Mouse (Mus musculus) cerebellum, postnatal 4 days (tissue): ENCODE measurements around the gene Lgi1.

ENCODE experiments used
- DNase-seq, 2 experiments: peaks; one replicate each; pipeline ENCODE4 v3.0.0; 2022; ENCODE audit warnings: low spot score in 2 of 2, mixed read lengths in 1 of 2

Gene Lgi1

DNA sequence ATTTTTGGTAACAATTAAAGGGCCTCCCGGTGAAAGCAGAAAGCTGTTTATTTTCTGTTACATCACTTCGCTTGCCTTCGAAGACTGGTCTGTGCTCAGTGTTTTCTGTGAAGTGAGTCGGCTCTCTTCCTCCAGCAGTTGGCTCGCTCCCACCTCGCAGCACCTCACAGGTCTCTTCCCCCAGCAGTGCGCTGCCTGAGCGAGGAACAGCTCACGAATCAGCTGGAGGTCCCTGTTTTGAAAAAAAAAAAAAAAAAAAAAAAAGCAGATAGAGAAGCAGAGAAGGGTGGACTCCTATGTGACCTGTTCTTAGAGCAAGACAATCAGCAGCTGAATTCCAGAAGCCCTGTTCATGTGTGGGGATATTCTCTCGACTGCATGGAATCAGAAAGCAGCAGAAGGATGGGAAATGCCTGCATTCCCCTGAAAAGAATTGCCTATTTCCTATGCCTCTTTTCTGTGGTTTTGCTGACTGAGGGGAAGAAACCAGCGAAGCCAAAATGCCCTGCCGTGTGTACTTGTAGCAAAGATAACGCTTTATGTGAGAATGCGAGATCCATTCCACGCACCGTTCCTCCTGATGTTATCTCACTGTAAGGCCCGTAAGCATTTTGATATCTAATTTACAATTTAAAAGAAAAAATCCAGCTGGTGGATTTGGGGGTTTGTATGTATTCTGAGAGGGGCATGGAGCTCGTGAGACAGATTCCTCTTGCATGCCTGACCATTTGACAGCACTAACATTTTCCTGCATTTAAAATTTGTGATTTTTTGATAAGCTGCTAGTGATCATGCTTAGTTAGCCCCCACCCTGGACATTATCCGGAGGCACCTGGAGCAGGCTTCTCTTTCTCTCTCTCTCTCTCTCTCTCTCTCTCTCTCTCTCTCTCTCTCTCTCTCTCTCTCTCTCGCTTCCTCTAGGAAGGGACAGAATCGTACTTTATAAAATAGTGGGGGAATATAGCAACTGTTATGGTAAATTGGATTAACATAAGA lies at the start of gene Lgi1:
TSS of gene Lgi1 (plus strand) at position 32 of the 996 bp plus-strand sequence.
- peak in 1 of 2 experiments; percentile 23 for DNase-seq

DNA sequence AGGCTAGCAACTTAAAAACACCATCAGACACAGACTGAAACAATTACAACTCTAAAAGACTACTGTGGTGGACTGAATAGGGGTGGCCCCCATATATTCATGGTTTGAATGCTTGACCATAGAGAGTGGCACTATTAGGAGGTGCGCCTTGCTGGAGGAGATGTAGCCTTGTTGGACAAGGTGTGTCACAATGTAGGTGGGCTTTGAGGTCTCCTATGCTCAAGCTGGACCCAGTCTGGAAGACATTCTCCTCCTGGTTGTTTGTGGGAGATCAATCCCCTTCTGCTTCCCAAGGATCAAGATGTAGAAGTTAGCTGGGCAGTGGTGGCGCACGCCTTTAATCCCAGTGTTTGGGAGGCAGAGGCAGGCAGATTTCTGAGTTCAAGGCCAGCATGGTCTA lies 46.6 kb upstream of the Lgi1 start:
- DNase-seq, result no peak

DNA sequence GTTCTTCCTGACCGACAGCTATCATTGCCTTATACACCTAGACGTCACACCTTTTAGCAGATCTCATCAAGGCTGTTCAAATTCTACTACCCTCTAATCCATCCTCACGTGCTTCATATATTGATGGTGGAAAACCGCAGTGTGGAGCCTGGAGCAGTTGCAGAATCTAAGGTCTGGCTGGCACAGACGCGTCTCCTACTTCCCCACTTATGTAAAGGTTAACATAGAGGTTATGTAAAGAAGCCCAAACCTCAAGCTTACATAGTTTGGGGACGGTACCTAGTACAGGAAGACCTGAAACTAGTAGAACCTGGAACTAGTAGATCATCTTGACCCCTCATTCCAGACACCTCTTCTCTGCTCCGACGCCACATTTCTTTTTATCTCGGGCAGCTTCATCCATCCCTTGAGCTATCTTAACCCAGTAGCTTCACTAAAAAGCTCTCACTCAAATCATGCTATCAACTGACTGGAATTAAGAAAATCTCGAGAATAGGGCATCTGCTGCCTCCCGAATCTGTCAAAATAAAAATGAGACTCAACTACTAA lies 40.9 kb upstream of the Lgi1 start:
- DNase-seq, result no peak

DNA sequence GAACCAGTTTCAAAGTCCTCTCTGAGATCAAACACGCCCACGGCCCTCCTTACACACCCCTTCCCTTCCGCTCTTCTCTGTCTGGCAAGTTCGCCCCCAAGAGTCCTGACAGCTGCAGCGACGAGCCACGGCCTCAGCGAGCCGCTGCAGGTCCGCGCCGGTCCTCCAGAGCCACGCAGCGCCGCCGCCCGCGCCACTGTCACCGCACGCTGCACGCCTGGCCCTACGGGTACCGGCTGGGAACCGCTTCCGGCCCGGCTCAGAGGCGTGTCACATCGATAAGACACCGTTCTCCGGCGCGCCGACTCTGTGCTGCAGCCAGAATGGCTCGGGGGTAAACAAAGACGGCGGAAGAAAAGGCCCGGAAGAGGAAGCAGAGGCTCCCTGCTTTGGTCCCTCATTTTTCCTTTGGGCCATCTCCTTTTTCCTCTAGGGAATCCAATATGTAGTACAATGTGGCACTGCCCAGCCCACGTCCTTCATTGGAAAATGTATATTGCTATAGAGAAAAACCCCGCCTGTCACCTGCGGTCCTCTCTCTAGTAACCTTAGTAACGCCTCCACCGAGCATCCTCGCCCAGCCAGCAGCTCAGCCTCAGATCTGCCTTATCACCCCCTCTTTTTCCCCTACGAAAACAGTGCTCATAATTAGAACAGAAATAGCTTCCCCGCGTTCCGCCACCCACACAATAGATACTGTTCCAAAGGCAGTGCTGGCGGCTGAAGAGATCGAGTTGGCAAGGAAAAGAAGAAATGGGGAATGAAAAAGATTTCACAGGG lies 40.2 kb upstream of the Lgi1 start, which contains the start of gene Fra10ac1:
TSS of gene Fra10ac1 (minus strand) at position 252 of the 780 bp plus-strand sequence.
- DNase-seq, result peak; percentile 92 to 96

DNA sequence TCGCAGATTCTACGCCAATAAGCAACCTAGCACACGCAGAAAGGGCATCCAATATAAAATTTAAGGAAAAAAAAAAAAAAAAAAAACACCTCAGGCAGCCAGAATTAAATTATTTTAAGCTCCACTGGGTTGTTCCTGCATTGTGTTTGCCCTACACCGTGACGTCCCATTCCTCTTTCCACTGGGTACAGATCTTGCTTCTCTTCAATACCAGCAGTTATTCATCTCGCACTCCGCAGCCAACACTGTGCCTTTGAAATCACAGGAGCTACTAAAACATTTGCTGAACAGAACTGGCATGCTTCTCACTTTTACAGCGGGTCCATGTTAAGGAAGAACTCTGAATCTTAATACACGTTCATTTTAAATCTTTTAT lies 39.7 kb upstream of the Lgi1 start:
- DNase-seq, result peak in 1 of 2 experiments; percentile 20

DNA sequence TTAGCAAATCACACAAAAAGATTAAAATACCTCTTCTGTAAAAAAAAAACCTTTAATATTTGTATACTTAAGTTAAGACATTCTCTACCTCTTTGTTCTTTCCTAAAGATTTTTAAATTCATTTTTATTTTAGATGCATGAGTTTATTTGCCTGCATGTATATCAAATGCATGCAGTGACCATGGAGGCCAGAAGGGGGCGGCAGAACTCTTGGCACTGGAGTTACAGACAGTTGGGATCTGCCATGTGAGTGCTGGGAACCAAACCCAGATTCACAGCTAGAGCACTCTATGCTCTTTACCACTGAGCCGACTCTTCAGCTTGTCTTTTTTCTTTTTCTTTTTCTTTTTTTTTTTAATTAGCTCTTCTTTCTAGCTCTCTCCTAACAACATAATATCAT lies 35.6 kb upstream of the Lgi1 start:
- DNase-seq, result no peak

DNA sequence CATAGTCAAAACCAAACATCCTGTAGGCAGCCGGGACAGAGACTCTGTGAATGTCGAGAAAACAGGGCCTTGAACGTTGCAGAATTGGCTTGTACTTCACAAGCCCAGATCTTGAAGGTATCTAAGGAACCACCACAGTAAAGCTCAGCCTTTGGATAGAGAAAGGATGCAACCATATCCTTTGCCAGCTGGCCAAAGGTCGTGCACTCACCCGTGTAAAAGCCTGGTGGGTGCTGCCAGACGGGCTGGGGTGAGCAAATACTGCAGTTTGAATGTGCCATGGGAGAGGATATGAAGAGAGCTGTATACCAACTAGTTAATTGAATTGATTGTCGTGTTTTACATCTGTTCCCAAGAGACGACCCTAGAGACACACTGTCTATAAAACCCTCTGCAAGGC lies 32.2 kb upstream of the Lgi1 start:
- DNase-seq, result no peak

DNA sequence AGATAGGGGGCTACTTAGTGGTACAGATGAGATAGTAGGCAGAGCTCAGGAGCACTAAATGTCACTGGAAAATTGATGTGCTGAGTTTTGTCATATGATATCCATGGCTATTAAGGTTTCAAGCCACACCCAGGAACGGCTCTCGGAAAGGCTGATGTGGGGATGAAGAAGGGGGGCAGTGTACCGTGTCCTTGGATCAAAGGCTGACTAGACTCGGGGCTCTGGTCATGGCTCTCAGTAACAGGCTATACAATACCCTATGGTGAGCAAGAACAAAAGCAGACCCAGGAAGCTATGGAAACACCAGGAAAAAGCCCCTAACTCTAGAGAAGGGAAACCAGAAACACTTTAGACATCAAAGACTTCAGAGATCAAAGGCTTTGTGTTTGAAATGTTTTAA lies 31.8 kb upstream of the Lgi1 start:
- DNase-seq, result no peak

DNA sequence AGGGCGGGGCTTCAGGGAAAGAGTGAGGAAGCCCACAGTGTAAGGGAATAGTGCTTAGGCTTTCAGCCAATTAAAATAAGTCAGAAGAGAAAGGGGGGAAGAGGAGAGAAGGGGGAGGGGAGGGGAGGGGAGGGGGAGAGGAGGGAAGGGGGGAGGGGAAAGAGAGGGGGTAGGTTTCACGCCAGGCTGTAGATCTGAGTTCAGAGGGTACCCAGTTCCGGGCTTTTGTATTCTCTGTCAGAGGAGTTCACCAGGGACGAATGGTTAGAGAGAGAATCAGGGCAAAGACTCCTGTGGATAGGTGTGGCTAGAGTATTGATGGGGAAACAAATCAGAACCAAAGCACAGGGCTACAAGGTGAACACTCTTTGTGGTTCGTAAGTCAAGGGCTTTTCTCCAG lies 27.8 kb upstream of the Lgi1 start:
- no peak for DNase-seq

DNA sequence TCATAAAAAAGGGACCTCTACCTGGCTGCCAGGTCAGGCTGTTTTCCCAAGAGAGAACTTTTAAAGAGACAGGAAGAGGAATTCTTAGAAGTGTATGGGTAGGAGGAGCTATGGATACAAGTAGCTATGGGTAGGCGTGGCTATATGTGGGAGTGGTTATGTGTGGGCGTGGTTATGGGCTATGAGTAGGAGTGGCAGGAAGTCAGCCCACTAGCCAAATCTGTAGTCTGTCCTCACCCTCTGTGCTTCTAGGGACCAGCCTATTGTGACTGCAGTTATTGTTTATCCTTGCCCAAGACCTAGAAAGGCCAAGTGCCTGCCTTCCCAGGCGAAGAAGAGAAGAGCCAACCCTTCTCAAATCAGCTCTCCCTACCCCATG lies 26.5 kb upstream of the Lgi1 start:
- DNase-seq, result no peak

DNA sequence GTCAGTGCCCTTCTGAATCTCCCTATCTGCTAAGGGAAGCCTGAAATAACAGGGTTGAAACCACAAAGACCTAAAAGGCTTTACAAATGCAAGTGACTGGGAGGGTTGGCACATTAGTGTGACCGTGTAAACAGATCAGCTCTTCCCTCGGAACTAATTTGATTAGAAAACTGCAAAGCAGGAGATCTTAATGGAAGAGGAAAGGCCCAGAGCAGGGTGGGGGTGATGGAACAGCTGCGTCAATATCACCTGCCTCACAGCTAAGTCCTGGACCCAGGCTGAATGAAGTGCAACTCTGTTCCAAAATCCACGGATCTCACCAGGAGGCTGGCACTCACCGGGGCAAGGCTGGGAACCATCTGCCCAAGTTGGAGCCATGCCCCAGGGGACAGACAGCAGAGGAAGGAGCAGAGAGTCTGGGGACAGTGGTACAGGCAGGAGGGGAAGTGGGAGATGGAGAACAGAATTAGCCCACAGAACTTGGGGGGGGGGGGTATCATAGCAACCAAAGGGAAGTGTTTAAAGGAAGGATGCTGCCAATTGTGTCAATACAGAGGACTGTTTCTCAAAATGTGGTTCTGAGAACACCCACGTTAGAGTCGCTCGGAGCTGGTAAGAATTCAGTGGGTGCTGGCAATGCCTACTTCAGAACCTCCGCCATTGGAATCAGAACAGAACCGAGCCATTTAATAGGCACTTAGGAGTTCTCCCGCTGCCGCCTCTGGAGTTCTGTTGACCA lies 26.0 kb upstream of the Lgi1 start:
- DNase-seq, result peak; percentile 34 to 57

DNA sequence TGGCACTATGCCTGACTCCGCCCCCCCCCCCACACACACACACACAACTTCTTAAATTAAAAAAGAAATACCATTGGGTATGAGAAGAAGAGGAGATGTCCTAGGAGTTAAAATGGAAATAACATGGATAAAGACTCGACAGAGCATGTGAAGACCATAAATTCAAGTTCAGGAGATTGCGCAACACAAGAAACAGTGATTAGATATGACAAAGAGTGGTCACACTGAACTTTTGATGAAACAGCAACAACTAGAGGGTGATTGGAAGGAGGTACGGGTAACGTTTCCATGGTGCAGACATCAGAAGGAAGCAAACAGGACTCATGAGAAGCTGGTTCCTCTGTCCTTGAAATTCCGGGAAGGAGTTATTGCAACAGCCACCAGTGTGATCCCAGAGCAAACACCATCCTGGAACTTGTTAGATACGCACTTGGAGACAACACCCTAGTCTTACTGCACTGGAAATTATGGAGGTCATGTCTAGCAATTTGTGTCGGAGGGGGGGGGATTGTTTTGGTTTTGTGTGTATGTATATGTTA lies 22.0 kb upstream of the Lgi1 start:
- DNase-seq, result no peak

DNA sequence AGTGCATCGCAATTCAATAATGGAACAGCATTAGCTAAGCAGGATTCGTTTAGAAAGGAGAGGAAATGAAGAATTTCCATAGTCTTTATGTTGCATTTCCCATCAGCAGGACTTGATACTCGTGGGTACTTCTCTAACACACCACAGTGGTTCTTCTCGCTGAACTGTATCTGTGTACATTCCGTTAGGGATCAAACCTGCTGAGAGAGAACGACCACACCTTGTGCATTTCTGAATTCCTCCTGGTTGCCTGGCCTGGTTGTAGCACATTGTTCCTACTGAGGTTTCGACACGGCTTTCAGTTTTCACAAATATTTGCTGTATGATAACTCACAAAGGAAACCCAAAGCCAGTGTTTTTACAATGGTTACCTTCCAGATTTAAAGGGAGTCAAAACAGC lies 19.6 kb upstream of the Lgi1 start:
- DNase-seq, result no peak

DNA sequence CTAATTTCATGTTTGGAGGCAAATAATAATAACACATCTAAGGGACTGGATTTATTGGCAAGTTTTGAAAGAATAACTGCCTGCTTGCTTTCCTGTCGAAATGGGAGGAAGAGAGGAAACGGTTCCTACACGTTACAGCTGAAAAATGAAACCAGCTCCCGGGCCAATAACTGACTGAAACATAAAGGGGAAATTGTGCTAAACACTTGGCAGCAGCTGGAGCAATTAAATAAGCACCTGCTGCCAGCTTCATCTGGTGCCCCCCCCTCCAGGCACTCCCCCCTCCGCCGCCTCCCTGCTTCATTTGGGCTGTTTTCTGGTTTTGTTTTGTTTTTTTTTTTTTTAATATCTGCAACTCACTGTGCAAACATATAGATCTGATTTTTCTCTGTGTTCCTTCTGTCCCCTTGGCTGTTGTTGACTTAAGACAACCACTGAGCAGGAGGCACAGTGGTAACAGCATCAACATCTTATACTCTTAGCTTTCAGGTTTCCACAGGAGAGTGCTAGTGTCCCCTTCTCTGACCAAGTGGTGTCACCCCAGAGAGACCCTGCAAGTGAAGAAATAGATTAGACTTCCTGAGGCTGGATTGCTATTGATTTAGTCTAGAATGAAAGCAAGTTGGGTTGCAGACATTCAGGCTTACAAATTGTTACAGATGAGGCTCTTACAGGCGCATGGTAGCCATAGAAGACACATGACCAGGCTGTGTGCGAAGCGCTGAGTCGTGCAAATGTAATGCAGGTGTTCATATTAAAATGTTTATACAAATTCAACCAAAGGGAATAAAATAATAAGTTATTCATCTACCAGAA lies 18.8 kb upstream of the Lgi1 start:
- DNase-seq, result no peak

DNA sequence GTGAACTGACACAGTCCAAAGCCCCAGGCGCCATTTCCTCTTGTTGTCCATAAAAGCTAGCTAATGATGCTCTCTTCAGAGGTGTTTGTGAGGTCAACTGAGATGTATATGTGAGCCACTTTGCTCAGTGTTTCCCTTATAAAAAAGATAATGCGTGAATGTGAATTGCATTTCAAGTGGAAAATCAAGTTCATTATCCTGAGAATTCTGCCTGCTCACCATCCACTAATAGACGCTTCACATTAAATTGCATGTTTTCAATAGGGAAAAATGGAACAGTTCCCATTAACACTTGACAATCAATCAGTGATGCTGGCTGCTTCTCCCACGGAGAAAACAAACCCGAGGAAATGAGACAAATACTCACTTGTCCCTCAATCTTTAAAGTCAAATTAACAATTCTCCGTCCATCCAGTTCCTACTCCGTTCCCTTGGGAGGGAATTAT lies 18.1 kb upstream of the Lgi1 start:
- no peak for DNase-seq

DNA sequence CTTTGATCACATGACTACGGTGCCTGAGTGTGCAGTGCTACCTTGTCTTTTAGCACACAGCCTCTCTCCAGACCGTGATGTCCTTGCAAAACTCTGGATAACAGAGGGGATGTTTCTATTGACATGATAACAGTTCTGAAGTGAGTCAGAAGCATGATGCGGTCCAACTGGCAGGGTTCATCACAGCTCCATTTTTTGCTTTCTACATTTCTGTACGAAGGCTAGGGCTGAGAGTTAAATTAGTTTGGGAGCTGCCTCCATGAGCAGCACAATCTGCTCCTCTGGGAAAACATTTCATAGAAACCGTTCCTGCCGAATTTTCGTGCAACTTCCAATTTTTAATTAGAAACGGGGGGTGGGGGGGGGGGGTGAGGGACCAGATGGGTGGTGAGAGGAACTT lies 14.7 kb upstream of the Lgi1 start:
- no peak for DNase-seq

DNA sequence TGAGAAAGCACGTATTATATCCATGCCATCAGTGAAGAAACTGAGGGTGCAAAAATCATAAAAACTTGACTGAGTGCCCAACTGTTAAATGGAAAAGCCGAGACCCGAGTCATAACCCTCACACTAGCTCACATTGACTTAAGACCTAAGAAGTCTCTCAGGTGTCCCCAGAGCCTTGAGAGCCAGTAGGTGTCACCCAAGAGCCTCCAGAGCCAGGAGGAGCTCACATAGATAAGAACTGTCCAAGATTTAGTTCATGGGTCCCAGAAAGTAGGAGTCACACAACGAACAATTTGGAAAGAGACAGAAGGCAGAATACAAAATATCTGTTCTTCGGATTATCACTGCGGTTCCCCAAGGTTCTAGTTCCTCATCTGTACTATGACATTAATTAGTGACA lies 10.5 kb upstream of the Lgi1 start:
- DNase-seq, result peak in 1 of 2 experiments; percentile 25

DNA sequence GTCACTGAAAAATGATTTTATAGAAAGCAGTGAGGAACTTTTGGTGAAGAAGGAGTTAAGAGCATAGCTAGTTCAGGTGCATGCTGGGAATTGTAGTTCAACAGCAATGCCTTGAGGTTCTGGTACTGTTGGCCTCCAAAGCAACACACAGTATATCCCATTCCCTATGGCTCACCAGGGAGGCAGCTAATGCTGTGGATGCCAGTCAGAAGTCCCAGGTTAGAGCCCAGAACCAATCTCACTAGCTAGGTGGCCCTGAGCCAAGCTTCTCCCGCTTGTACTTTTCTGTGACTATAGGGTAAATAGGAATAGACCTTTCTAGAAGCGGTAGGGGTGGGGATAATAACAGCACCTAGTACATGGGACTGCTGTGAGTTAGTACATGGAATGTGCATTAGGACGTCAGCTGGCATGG lies 5.7 kb upstream of the Lgi1 start:
- DNase-seq, result peak in 1 of 2 experiments; percentile 8

DNA sequence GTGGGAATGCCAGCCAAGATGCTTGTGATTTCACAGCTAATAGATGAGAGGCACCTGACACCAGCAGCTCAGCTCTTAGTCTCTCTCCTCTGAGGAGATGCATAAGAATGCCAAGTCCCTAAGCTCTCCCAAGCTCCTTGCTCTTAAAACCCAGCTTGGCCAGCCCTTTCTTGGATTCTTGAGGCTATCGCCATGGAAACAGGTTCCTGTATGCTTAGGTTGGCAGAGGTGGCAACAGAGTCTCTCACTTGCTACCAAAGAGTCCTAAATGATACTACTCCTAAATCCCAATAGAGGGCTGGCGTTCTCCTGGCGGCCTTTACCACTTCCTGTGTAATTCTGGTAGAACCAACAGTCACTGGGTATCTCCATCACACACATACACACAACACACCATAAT lies 4.9 kb upstream of the Lgi1 start:
- DNase-seq, result no peak

DNA sequence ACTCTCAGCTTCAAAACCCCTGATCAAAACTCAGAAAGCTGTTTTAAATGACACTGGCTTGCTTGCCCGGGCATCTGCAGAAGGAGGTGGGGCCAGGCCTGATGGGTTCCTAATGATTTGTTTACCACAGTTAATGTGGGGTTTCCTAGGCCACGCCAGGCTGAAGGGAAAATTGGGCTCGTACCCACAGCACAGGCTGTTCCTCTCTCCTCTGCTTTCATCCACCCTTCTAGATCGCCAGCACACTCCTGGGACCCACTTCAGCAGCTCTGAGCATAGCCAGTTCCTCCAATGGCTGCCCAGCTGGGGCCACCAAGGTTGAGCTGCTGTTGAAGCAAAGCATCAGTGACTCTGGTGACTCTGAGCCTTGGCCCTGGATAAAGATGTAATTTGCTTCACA lies 4.0 kb upstream of the Lgi1 start:
- no peak for DNase-seq

DNA sequence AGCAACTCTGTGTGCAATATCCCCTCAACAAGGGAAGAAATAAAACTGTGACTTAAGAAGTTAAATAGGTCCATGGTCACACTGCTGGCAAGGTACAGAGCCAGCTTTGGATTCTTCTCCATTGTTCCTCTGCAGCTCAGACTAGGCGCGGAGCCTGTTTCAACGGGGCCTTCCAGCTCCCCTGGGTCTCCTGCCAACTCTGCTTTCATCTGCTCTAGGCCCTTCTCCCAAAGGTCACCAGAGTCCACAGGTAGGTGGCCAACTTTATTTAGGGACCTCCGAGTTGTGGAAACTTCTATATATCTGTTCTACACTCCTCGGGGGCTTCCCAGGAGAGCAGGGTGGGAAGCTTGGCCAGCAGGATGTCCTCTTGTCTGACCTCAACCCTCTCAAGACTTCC lies 3.0 kb upstream of the Lgi1 start:
- no peak for DNase-seq
